Mouse (Mus musculus) G1E (cell line): ENCODE data around the gene Plekha7. TPM values are rescaled to one million over a fixed set of nuclear protein-coding genes. Genes with fewer than 3 reads are reported as not detected.

Experiments
- ATAC-seq: 2 replicates; pipeline ENCODE4 v1.8.0; 2016; ENCODE audit warnings: mild to moderate bottlenecking; ENCODE audit not compliant: insufficient number of reproducible peaks, poor library complexity, low FRiP score, severe bottlenecking; ENCODE audit errors: extremely low read depth
- DNase-seq: peaks from one replicate; pipeline ENCODE4 v3.0.0; 2012; ENCODE audit warnings: low spot score
- H3K27me3 ChIP-seq: 2 replicates; pipeline ENCODE4 v1.6.1; 2012; ENCODE audit warnings: mild to moderate bottlenecking, low read length, inconsistent platforms; ENCODE audit not compliant: insufficient read depth
- H3K36me3 ChIP-seq: replicated peaks from 2 replicates; pipeline ENCODE3; 2012; ENCODE audit warnings: mild to moderate bottlenecking, inconsistent platforms
- H3K4me1 ChIP-seq: 2 replicates; pipeline ENCODE4 v1.6.1; 2012; ENCODE audit warnings: low read depth, low read length, inconsistent platforms, mixed read lengths; ENCODE audit not compliant: insufficient read depth
- H3K4me3 ChIP-seq: 2 replicates; pipeline ENCODE4 v1.5.1; 2012; ENCODE audit warnings: low read depth, mild to moderate bottlenecking, inconsistent platforms, low read length, moderate library complexity, mixed read lengths
- H3K9me3 ChIP-seq: replicated peaks from 2 replicates; pipeline ENCODE4 v1.6.1; 2012; ENCODE audit warnings: inconsistent platforms
- CTCF ChIP-seq: IDR thresholded peaks from 2 replicates; pipeline ENCODE4 v1.5.1; 2012; ENCODE audit warnings: low read depth, low read length, inconsistent platforms, mixed read lengths
- GATA1 ChIP-seq: IDR thresholded peaks from 2 replicates; pipeline ENCODE4 v1.6.1; 2012; ENCODE audit warnings: borderline replicate concordance, low read length, inconsistent platforms, mixed read lengths
- GATA2 ChIP-seq: IDR thresholded peaks from 2 replicates; pipeline ENCODE4 v1.6.1; 2012; ENCODE audit warnings: low read depth, low read length, inconsistent platforms, borderline replicate concordance
- POLR2AphosphoS5 ChIP-seq: IDR thresholded peaks from 2 replicates; pipeline ENCODE4 v1.6.1; 2012; ENCODE audit warnings: low read depth, low read length, inconsistent platforms; ENCODE audit not compliant: insufficient replicate concordance
- TAL1 ChIP-seq: conservative IDR thresholded peaks from 2 replicates; pipeline ENCODE4 v1.6.1; 2012; ENCODE audit warnings: low read depth, low read length, inconsistent platforms, mixed read lengths
- polyA plus RNA-seq: library from polyadenylated mRNA; stranded (reverse); fragments of >175 nt; gene quantifications from 2 replicates; pipeline ENCODE4 v1.2.3, GENCODE M21; 2012
- total RNA-seq, 2 experiments: library from RNA; stranded (forward) in 1 of 2; stranded (reverse) in 1 of 2; fragments of 200-1000 nt in 1 of 2; fragments of >200 nt in 1 of 2; fragmentation: Nextera tagmentation in 1 of 2; gene quantifications; 2 replicates each; pipeline ENCODE4 v1.2.3; 2014 to 2017

The Plekha7 gene
- total and polyA plus RNA-seq, 3 experiments: 10.1 to 33.4 (median 18.5) TPM

DNA sequence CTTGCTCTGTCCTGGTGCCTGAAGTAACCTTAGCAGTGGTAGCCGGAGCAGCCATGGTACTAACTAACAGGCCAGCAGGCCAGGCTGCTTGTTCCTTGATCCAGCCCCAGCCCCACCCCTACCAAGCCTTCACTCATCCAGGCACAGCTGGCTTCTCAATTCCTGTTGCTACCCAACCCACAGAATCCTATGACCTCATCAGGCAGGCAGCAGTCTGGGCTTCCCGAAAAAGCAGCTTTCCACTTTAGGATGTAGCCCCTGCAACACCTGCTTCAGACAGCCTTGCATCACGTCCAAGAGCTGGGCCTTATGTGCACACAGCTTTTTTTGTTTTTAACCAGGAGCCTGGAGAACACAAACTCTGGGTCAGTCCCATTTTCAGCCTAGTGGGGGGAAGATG lies 117.0 kb downstream of the Plekha7 start:
- H3K36me3 ChIP-seq: peaks cover 23% of the 10 kb centered on the region
- H3K4me3 ChIP-seq: no peak overlapping the region
- no peak for ATAC-seq
- no peaks in the 10 kb centered on the region for H3K27me3 ChIP-seq
- no peaks in the 10 kb centered on the region for H3K4me1 ChIP-seq
- DNase-seq: no peak
- TF ChIP-seq GATA2 (no peak), GATA1 (no peak), CTCF (no peak), TAL1 (no peak), POLR2AphosphoS5 (no peak)
- H3K9me3 ChIP-seq: no peaks in the 10 kb centered on the region

DNA sequence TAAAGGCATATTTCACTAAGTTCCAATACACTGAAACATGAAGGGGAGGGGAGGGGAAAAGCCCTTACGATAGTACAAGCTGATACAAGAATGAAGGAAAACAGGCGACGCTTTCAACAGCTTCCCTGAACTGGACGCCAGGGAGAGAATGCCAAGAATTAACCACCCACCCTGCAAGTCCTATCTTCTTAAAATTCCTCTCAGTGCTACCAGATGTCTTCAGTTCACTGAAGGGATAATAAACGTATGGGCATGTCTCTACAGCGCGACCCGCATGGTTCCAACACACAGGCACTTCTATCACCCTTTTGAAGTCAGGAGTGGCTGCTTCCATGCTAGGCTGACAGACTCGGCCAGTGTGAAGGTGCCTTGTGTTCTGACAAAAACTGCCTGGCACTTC lies 118.5 kb downstream of the Plekha7 start:
- TF ChIP-seq CTCF (no peak), TAL1 (no peak), POLR2AphosphoS5 (no peak), GATA2 (no peak), GATA1 (no peak)
- Histone ChIP-seq H3K27me3 (no peaks in the 10 kb centered on the region), H3K9me3 (no peaks in the 10 kb centered on the region), H3K4me1 (no peaks in the 10 kb centered on the region), H3K36me3 (peaks cover 28% of the 10 kb centered on the region), H3K4me3 (no peak overlapping the region)
- no peak for ATAC-seq
- no peak for DNase-seq

DNA sequence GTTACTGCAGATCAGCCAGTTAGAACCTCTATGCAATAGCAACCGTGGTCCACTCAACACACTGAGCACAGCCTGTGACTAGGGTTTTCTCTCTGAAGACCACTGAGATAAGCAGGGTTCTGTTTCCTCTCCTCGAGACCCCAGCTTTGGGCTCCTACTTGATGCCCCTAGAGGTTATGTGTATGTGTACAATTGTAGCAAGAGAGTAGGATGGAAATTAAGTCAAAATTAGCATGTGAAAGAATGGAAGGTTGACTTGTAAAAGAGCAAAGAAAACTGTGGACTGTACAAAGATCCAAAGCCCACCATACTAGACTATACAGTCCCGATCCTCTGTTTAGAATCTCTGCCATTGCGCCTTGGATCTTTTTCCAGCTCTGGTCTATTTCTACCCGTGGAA lies 119.8 kb downstream of the Plekha7 start:
- no peak for ATAC-seq
- no peaks in the 10 kb centered on the region for H3K27me3 ChIP-seq
- no peaks in the 10 kb centered on the region for H3K4me1 ChIP-seq
- H3K4me3 ChIP-seq: no peak overlapping the region
- no peak for DNase-seq
- TF ChIP-seq CTCF: no peak
- TF ChIP-seq GATA2: no peak
- no peak for TF ChIP-seq TAL1
- TF ChIP-seq GATA1: no peak
- H3K9me3 ChIP-seq: no peaks in the 10 kb centered on the region
- peaks cover 37% of the 10 kb centered on the region for H3K36me3 ChIP-seq

DNA sequence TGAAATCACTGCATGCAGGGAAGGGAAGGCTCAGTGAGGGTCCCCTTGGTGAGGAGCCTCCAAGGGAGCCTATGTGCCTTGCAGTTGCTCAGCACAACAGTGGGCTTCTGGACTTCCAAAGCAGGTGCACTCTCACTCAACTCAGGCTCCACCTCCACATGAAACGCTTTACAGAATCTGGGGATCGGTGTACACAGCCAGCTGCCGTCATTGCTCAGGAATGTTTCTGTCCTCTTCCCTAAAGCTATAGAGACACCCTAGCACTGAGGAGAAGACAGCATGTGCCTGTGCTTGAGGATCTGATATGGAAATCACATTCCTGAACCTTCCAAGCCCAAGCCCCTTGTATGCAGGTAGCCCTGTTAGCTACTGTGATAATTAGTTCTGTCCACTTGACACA lies 120.7 kb downstream of the Plekha7 start:
- DNase-seq: no peak
- Histone ChIP-seq H3K9me3 (no peaks in the 10 kb centered on the region), H3K36me3 (peaks cover 39% of the 10 kb centered on the region), H3K4me3 (no peak overlapping the region), H3K4me1 (no peaks in the 10 kb centered on the region), H3K27me3 (no peaks in the 10 kb centered on the region)
- TF ChIP-seq GATA1: no peak
- TF ChIP-seq CTCF: no peak
- no peak for TF ChIP-seq GATA2
- no peak for TF ChIP-seq TAL1
- TF ChIP-seq POLR2AphosphoS5: no peak
- ATAC-seq: no peak

DNA sequence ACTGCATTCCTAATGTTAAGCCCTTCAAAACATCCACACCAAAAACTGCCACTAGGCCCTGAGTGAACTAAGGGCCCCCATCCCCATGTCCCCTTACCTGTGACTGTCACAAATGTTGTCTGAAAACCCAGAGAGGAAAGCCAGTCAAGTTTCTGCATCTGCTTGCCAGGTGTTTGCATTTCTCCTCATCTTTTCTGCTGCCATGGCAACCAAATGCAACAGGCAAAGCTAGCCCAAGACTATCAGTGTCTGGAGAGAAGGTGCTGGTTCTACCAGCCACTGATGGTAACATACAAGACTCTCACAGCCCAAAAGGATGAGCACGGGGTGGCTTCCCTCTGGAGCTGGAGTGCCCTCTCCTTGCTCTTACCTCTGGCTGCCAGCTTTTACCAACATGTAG lies 121.3 kb downstream of the Plekha7 start:
- H3K4me3 ChIP-seq: no peak overlapping the region
- H3K27me3 ChIP-seq: no peaks in the 10 kb centered on the region
- TF ChIP-seq TAL1 (no peak), POLR2AphosphoS5 (no peak), CTCF (no peak), GATA1 (no peak), GATA2 (no peak)
- DNase-seq (no peak), ATAC-seq (no peak)
- no peaks in the 10 kb centered on the region for H3K9me3 ChIP-seq
- no peaks in the 10 kb centered on the region for H3K4me1 ChIP-seq
- H3K36me3 ChIP-seq: peaks cover 45% of the 10 kb centered on the region

DNA sequence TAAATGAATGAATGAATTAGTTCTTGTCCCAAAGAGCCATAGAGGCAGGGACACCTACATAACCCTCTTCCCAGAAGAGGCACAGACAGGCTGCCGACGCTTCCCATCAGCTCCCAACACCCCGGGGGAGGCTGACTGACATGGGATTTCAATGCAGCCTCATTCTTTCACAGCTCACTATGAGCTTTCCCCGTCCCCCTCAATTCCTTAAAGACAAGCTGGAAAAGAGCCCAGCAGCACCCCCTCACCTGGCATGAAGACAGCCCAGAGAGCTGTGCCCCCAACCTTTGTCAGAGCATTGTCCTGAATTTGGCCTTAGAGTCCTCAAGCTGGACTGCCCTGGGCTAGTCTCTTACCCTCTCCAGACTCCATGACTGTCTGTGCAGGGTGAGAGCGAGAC lies 122.0 kb downstream of the Plekha7 start:
- Histone ChIP-seq H3K9me3 (no peaks in the 10 kb centered on the region), H3K4me1 (no peaks in the 10 kb centered on the region), H3K36me3 (peaks cover 51% of the 10 kb centered on the region), H3K4me3 (no peak overlapping the region), H3K27me3 (no peaks in the 10 kb centered on the region)
- ATAC-seq (no peak), DNase-seq (no peak)
- TF ChIP-seq GATA1 (no peak), GATA2 (no peak), POLR2AphosphoS5 (no peak), TAL1 (no peak), CTCF (no peak)
